Mouse (Mus musculus) heart, postnatal 0 days (tissue): ENCODE measurements around the gene Gm20835.
"Not testable (repeated sequence)": the region's sequence is repeated elsewhere in the genome, so short reads cannot be mapped to it uniquely, and the experiment has no call there.

Experiments used
- CTCF ChIP-seq: IDR thresholded peaks from 2 replicates; pipeline ENCODE4 v1.5.1; 2016; ENCODE audit warnings: antibody characterized with exemption, control low read depth, low read depth
- EP300 ChIP-seq: IDR thresholded peaks from 2 replicates; pipeline ENCODE4 v1.6.1; 2016; ENCODE audit warnings: antibody characterized with exemption, low read depth

DNA sequence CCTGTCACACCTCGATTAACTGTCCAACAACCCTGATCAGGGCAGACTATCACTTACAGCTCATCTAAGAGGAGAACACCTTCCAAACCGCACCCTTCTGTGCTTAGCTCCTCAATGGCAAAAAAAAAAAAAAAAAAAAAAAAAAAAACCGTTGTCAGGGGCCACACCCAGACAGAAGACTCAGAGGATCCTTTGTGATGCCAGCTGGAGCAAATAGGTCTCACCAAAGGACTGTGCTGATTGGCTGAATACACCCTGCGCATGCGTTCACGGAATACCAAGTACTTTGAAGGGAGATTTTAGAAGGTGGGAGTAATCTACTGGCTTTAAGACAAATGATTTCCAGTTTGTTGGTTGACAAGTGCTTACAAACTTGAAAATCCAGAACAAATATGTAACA, at the start of gene Gm20835:
- not testable (repeated sequence) for TF ChIP-seq CTCF, EP300
